Mouse (Mus musculus) lung, postnatal 4 days (tissue): ENCODE measurements around the gene Xkr7.

ENCODE experiments used
- DNase-seq, 2 experiments: peaks; one replicate each; pipeline ENCODE4 v3.0.0; 2021

Xkr7 gene

GRCm38 (mm10) chr2:153031126-153032082 lies at the start of gene Xkr7:
Gene Xkr7, plus strand, starts transcription at chr2:153031852.
- DNase-seq, result no peak

GRCm38 (mm10) chr2:152985582-152985981 lies 46.1 kb upstream of the Xkr7 start:
- no peak for DNase-seq

DNA sequence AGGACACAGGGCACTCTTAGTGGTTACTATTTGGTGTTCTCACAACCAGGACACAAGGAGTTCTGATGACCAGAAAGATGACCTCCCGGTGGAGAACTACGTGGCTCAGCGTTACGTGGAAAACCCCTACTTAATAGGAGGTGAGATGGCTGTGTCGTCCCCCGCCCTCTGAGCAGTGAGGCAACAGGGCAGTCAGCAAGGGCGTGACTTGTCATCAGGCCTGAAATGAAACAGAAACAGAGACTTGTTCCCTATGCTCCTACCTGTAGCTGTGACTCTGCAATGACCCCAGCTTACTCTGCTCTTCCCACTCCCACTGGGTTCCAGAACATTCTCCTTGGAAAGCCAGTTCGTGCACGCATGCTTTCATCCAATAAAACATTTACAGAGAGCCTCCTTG lies 40.1 kb upstream of the Xkr7 start:
- no peak for DNase-seq

DNA sequence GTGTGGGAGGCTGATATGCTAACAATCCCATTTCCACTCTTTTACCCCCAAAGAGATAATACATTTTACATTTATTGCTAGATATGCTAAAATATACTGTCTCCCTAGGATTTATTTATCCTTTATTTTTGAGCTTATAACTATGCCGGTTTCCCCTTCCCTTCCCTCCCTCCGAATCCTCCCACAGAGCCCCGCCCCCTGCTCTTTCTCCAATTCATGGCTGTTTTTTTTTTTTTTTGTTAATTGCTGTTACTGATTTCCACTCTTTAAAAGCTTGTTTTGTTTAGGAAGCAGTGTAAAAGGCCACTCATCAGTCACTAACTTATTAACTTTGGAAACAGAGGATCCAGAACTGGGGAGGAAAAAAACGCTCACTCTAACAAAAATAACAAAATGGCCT lies 34.6 kb upstream of the Xkr7 start:
- DNase-seq, result no peak

GRCm38 (mm10) chr2:153002492-153003248 lies 29.0 kb upstream of the Xkr7 start:
- DNase-seq, result no peak

GRCm38 (mm10) chr2:153003681-153004338 lies 27.8 kb upstream of the Xkr7 start:
- DNase-seq, result no peak

DNA sequence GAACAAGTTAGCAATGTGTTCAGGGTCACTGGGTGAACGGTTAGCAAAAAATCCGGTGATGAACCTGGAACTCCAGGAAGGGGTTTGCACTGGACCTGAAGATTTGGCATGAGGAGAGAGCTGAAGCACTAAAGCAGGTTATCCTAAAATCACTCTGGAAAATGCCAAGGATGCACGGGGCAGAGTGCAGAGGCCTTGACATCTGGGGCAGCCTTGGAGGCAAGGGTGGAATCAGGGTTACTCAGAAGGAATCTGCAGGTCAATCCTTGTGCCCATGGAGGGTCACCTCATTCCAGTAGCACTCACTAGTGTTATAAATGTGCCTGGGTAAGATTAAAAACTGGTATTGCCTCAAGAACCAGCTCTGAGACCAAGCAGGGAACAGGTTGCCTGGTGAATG lies 25.7 kb upstream of the Xkr7 start:
- no peak for DNase-seq

DNA sequence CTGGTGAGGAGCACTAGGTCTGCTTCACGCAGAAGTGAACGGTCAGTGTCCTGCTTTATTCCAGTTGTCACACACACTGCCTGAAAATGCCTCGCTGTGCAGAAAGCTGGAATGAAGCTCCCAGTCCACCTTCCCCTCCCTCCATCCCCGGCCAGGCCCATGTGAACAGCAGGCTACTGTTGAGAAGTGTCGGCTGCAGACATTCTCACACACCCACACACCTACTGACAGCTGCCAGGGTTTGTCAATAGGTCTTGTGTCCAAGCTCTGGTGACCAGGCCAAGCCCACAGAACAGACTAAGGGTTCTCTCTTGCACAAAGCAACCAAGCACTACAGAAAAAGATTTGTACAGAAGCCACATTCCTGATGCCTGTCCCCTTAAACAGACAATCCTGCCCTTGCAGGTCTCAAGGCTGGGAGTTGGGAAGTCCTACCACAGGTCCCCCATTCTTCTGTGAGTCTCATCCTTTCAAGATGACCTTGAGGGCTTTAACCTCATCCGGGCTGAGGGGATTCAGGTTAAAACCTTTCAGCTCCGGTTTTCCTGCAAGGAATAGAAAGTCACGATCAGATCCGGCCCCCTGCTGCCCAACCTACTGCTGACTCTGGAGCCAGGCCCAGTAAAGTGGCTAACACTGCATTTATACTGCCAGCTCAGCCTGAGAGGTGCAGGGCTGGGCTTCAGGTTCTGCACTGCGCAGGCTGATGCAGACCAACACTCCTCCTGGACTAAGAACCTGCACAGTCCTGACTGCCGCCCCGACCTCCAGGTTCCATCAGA lies 22.3 kb upstream of the Xkr7 start:
- no peak for DNase-seq

DNA sequence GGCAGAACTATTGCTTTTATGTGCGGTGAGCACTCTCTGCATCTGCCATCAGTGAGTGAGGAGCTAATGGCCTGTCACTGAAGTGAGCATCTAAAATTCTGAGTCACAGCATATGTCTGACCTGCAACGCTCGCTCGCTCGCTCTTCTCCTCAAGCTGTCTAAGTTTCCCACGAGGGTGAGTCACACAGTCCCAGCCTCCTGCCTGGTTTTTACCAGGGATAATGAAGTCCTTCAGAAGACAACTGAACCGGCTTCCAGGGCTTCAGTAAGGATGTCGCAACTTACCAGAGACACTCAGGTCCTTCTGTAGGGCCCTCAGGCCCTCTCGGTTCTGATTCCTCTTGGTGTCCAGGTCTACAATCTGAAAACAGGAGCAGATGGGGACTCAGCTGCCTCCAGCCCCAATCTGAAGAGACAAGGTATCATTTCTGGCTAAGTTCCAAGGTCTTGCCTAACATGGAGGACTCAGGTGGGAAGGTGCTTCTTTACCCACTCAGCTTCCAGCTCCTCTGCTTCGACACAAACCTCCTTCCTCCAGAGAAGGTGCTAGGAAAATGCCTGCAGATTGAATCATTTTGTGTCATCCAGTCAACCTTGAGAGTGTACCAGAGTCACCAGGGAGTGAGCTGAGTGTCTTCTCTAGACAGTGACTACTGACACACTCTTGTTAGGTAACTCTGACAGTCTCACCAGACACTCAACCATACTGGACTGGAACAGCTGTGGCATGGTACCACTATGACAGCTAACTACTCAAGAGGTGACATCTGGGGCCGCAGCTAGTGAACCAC lies 17.7 kb upstream of the Xkr7 start:
- DNase-seq, result no peak

DNA sequence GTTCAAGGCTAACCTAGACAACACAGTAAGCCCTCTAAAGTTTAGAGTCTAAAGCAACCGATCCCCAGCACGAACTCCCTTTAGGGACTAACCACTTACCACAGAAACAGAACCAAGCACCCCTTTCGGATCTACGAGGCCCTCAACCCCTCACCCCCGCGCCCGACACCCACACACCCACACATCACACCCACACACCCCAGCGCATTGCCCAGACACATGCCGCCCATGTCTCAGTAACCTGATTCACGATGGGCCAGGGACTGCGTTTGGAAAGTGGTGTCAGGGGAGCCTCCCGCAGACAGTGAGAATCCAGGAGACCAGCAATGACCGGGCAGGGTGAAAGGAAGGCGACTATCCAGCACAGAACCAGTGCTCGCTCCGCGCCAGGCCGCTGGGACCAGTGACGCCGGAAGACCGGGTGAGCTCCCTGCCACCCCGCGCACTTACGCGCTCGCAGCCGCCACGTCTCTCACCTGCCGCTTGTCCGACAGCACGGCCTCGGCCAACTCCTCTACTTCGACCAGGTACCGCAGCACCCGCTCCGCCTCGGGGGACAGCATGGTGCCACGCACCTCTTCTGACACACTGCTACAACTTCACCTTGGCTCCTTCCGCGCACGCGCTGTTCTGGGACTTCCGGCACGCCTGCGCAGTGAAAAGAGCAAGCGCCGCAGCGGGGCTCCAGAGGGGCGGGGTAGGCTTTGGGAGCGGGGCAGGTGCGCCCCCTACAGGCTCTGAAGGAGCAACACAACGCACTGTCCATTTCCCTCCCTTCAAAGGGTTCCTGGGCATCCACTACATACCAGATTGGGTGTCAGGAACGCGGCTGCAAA lies 16.7 kb upstream of the Xkr7 start, which contains the start of gene Pdrg1:
TSS of gene Pdrg1 (minus strand) at position 670 of the 836 bp plus-strand sequence.
- peak; percentile 93 to 95 for DNase-seq

DNA sequence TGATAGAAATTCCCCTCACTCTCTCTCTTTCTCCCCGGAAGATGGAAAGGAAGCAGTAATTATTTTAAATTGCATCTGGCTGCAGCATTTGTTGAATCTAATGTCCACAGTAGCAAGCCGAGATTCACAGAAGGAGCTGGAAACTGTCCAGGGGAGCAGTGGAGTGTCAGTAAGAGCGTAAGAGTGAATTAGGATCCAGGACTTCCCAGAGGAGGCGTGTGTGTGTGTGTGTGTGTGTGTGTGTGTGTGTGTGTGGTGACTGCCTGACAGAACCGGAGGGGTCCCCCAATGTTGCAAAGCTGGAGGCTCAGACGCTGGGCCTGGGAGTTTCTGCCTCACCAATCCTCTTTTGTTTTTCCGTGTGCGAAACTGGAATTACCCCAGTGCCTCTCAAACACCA lies 15.8 kb upstream of the Xkr7 start:
- no peak for DNase-seq

GRCm38 (mm10) chr2:153016786-153017185 lies 14.9 kb upstream of the Xkr7 start:
- no peak for DNase-seq

DNA sequence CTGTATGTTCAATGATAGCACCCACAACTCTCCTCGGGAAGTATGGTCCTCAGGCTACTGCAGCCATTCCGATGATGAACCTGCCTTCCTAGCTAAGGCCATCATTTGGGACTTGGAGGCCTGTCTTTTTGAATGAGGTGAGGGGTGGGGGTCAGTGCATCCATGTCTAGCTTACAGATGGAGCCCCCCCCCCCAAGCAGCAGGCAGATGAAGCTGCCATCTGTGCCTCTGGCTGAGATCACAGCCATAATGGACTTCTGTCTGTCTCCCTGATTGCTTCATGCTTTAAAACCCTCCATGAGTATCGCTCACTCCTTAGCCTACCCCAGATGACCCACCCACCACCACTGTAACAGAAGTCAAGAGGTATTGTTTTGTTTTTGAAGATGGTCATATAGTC lies 12.3 kb upstream of the Xkr7 start:
- DNase-seq, result no peak

GRCm38 (mm10) chr2:153021163-153021562 lies 10.5 kb upstream of the Xkr7 start:
- no peak for DNase-seq

DNA sequence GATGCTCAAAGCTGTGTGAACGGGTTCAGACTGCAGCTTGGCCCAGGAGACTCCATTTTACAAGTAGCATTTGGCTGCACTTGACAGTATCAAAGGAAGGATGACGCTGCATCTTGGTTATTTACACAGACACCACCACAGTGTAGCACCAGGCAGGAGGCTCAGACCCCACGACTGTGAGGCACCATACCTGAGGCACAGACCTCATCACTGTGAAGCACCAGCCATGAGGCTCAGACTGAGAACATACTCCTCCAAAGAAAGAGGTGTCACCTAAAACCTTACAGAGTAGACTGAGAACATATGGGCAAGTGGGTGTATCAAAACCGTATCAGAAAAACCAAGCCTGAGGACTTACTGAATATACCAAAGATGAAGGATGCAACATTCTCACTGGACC lies 8.8 kb upstream of the Xkr7 start:
- DNase-seq, result no peak

DNA sequence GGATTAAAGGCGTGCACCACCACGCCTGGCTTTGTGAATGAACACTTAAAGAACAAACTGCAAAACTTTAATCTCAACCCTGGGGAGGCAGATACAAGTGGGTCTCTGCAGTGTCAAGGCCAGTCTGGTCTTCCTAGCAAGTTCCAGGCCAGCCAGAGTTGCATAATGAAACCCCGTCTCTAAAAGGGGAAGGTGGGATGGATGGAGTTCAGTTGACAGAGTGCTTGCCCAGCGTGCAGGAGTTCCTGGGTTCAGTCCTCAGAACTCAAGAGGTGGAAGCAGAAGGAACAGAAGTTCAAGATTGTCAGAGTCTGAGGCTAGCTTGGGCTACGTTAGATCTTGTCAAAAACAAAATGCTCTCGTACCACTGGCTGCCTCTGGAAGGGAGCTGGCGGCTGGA lies 5.6 kb upstream of the Xkr7 start:
- no peak for DNase-seq

GRCm38 (mm10) chr2:153027501-153027900 lies 4.2 kb upstream of the Xkr7 start:
- DNase-seq, result no peak

DNA sequence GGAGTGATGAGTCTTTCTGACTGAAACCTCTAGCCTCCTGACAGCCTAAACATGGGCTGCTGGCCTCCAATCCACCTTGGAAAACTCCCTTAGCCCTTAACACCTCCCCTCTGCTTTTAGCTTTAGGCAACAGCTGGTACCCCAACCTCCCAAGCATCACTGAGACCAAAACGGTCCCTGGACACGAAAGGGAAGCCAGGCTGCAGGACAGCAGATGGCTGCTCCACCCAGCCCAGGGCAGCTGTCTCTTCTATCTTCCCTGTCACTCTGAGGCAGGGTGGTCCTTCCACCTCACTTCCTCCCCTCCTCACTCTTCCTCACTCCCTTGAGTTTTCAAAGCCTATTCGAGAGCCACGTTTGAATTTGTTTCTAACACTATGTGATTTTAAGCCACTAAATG lies 1.2 kb upstream of the Xkr7 start:
- no peak for DNase-seq

GRCm38 (mm10) chr2:153032083-153032842 lies 611 bp downstream of the Xkr7 start:
- peak; percentile 84 to 89 for DNase-seq

- DNase-seq, result no peak
These were observed 1.3 kb downstream of the Xkr7 start for GRCm38 (mm10) chr2:153032973-153033372.
